7 mouse cellular contexts compared by ENCODE assay signal in genomic region chr14:23796878-23797277, GRCm38 (mm10).
"Had no signal": no experiment of that assay in that cellular context is flagged by ENCODE, and none has a peak within 500 bp of the region (broad histone marks: within the 10 kb centered on the region; RNA-seq: fewer than 3 reads in every experiment).

No protein-coding gene starts in this region.

- DNase-seq: kidney, adult 2 months; kidney, postnatal 14 days; lung, adult 2 months; lung, postnatal 4 days; midbrain, embryonic 14.5 days; spleen, adult 18-20 months; thymus, postnatal 36 days had no signal
